Mouse (Mus musculus) brain, embryonic 14.5 days (tissue): ENCODE measurements at regions not wholly inside any gene's neighbourhood (a gene's known extent, or its start where the extent isn't known, plus 50 kb on each side); places are given as distances from the start of the nearest gene placed in this dataset.

Experiments
- CTCF ChIP-seq: fragments of 200-500 bp; IDR thresholded peaks from 2 replicates; pipeline ENCODE4 v1.5.1; 2012; ENCODE audit warnings: inconsistent platforms, mild to moderate bottlenecking, moderate library complexity, borderline replicate concordance; ENCODE audit not compliant: insufficient read depth, insufficient read length; ENCODE audit errors: extremely low read depth
- POLR2A ChIP-seq: fragments of 200-500 bp; IDR thresholded peaks from 2 replicates; pipeline ENCODE4 v1.6.1; 2012; ENCODE audit warnings: mild to moderate bottlenecking, inconsistent platforms, borderline replicate concordance; ENCODE audit not compliant: poor library complexity, insufficient read depth, insufficient read length, severe bottlenecking; ENCODE audit errors: extremely low read depth

DNA sequence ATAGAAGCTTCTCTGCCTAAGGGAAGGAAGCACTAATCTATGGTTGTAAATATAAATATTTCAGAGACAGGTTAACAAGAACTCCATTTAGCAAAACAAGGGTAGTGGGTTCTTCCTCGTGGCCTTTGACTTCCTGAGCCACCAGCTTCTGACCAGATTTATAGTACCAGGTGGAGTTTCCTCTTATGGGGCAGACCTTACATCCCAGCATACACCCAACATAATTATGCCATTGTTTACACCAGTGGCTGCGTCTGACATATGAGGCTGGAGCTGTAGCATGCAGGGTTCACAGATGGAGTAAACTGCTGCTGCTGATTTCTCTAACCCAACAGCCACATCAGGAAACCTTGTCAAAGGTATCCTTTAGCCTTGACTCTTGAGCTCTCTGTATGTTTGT lies 75.5 kb downstream of the Trib2 start:
- TF ChIP-seq CTCF (no peak), POLR2A (no peak)
